Mouse (Mus musculus) layer of hippocampus, adult 9-10 months (tissue): ENCODE measurements around the gene Hapln3.

Source experiments
- DNase-seq: peaks from one replicate; pipeline ENCODE4 v3.0.0; 2022; ENCODE audit warnings: low spot score

The Hapln3 gene

GRCm38 (mm10) chr7:79130843-79131444 is at the start of gene Hapln3:
Hapln3 (minus strand) TSS chr7:79131018.
- DNase-seq = no peak

GRCm38 (mm10) chr7:79173800-79174199 is 43.0 kb upstream of the Hapln3 start:
- DNase-seq = no peak

- DNase-seq = no peak
These were observed 41.0 kb upstream of the Hapln3 start for GRCm38 (mm10) chr7:79171782-79172181.

- no peak for DNase-seq
These were observed 36.3 kb upstream of the Hapln3 start for GRCm38 (mm10) chr7:79167006-79167562.

DNA sequence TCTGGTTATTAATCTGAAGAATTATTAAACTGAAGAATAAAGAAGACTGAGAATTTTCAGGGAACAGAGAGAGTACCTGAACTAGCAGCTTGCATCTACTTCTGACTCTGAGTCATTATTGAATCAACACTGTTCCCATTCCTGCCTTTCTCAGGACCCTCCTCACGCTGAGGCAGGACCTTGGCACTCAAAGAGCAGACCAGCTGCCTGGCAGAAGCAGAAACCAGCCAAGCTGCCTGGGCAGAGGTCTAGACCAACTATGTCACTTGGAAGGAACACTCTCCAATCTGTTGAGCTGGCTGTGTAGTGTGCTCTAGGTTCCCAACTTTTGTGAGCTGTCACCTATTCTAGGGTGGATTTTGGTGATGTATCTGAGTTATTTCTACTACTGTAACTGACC is 28.6 kb upstream of the Hapln3 start:
- no peak for DNase-seq

DNA sequence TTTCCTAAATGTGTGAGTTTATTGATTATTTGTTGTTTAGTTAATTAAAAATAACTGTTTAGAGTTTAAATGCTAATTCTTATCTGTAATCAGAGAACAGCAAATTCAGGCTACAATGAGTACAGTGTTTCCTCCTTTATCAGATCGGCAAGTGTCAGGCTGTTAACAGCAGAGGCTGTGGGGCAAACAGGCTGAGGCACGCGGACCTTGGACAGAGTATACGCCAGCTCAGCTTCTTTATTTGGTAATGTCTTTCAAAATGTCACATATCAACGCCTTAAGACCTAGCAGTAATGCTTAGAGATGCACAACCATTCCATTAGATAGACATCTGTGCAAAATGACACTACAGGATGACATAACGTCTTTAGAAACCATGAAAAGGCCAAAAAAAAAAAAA is 18.7 kb upstream of the Hapln3 start:
- no peak for DNase-seq

- peak; percentile 32 for DNase-seq
These were observed 18.0 kb upstream of the Hapln3 start, which contains the start of gene Mfge8 for GRCm38 (mm10) chr7:79148711-79149266. Mfge8 (minus strand) TSS chr7:79149060.

DNA sequence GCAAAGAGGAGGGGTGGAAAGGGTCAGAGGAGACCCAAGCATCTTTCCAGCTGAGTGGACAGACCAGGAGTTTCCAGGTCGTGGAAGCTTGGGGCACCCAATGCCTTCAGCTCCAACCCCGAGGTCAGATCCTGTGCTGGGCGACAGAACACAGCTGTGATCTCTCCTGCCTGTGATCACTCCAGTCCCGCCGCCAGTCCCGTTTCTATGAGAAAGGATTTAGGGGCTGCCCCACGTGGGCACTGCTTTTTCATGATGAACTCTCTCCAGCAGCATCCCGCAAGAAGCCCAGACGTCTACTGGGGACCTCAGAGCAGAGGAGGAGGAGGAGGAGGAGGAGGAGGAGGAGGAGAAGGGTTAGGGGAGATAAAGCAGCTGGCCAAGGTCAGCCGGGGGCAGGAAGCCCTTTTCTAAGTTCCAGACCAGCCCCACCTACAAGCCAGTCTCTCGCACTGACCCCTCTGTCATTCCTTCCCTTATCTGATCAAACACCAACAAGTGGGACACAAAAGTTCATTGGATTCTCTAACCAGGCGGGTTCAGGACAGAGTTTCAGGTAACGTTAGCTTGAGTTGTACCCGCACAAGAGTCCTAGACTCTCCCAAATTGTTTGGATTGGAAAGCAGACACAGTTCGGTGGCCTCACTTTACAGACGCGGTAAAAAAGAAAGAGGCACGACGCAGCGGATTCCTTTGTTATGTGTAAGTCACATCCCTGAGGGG is 17.3 kb upstream of the Hapln3 start:
- DNase-seq = no peak

GRCm38 (mm10) chr7:79147011-79147837 is 16.4 kb upstream of the Hapln3 start:
- no peak for DNase-seq

DNA sequence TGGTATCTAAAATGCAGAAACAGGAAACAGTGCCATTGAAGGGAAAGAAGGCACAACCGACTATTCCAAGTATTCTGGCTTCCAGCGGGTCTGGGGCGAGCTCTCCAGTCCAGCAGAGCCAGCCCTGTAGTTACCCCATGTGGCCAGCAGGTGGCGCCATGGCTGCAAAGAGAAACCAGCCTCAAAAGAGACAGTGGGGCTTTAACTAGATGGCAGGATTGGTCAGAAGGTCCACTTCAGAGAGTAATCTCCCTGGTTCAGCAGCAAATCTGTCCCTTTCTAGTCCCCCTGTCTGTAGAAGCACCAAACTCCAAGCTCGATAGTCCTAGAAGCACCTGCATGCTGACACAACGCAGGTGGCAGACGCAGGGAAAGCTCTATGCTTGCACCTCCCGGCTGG is 10.1 kb upstream of the Hapln3 start:
- peak; percentile 73 for DNase-seq

- no peak for DNase-seq
These were observed 9.2 kb upstream of the Hapln3 start for GRCm38 (mm10) chr7:79139891-79140591.

DNA sequence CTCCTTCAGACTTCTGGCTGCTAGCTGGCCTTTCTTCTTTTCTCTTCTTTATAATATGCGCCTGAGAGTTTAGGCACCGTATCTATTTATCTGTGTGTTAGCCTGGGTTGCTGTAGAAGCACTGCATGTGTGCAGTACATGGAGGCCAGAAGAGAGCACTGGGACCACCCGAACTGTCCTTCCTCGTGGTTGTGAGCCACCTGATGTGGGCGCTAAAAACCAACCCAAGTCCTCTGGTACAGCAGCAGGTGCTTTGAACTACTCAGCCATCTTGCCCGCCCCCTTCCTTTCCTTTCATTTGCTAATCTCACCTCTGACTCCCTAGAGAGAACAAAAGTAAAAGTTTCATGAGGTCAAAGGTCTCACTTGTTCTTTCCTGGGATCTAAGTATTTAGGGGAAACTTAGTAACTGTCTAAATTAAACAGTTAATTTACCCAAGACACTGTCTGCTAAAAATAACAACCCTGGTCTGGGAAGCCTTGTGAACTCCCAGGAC is 8.6 kb upstream of the Hapln3 start:
- no peak for DNase-seq

DNA sequence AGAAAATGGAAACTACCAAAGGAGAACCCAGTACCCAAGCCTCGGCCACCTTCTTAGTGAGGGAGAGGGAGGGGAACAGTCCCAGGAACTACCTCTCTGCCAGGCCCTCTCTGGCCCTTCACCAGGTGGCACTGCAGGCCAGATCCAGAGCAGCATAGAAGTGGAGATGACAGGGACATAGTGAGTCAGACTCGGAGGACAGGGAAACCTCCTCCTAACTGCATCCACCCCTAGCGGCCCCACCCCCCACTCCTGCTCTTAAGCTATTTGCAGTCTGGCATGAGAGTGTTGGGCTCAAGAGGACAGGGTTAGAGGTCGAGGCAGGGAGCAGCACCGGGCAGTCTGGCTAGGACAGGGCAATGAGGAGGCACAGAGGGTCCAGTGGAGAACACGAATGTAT is 2.6 kb upstream of the Hapln3 start:
- DNase-seq = no peak

GRCm38 (mm10) chr7:79130385-79130784 is 433 bp downstream of the Hapln3 start:
- DNase-seq = no peak

DNA sequence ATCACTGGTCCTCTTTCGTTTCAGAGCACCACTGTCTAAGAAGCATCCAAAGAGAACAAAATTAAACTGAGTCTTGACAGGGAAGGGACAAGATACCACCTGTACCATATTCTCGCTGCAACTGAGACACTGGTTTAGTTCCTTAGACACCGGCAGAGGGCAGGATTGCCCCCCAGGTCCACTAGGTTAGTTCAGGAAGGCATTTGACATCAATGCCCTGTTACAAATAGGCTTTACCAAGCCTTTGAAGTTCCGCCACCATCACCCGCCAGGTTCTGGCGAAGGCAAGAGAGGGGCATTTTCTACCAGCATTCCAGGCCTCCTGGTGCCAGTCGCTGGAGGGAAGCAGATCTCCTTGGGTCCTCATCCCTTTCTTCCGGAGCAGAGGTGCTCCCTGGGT is 935 bp downstream of the Hapln3 start:
- DNase-seq = no peak

GRCm38 (mm10) chr7:79123465-79123864 is 7.4 kb downstream of the Hapln3 start:
- DNase-seq = peak; percentile 38

- DNase-seq = no peak
These were observed 17.0 kb downstream of the Hapln3 start for GRCm38 (mm10) chr7:79113848-79114247.

DNA sequence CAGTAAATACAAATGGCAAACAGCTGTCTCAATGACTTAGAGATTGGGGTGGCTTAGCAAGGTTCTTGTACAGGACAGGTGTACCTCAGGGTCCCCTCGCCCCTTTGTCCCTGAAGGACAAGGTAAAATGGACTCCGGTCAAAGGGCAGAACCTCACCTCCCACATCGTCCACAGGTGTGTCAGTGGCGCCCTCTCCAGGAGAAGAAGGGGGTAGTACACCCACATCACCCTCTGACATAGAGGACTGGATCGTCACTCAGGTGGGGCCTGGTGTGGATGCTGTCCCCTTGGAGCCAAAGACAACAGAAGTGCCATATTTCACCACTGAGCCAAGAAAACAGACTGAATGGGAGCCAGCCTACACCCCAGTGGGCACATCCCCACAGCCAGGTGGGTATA is 34.3 kb downstream of the Hapln3 start:
- no peak for DNase-seq

- no peak for DNase-seq
These were observed 41.7 kb downstream of the Hapln3 start for GRCm38 (mm10) chr7:79089111-79089510.

GRCm38 (mm10) chr7:79080572-79081399 is 50.0 kb downstream of the Hapln3 start:
- peak; percentile 37 for DNase-seq

- no peak for DNase-seq
These were observed 51.6 kb downstream of the Hapln3 start for GRCm38 (mm10) chr7:79079212-79079611.
